Mouse (Mus musculus) olfactory bulb, adult 2 months (tissue): ENCODE measurements around the gene Ncapd3. TPM values are rescaled to one million over a fixed set of nuclear protein-coding genes. Genes with fewer than 3 reads are reported as not detected.

Source experiments
- H3K27ac ChIP-seq: fragments of 200-500 bp; 2 replicates; pipeline ENCODE4 v1.5.1; 2012; ENCODE audit warnings: low read depth, low read length; ENCODE audit not compliant: insufficient read depth
- H3K4me1 ChIP-seq: fragments of 200-500 bp; 2 replicates; pipeline ENCODE4 v1.6.1; 2012; ENCODE audit warnings: low read length; ENCODE audit not compliant: control insufficient read depth, insufficient read depth
- H3K4me3 ChIP-seq: fragments of 200-500 bp; 2 replicates; pipeline ENCODE4 v1.5.1; 2012; ENCODE audit warnings: mild to moderate bottlenecking, low read depth, low read length, moderate library complexity; ENCODE audit not compliant: insufficient read depth
- CTCF ChIP-seq: fragments of 200-500 bp; IDR thresholded peaks from 2 replicates; pipeline ENCODE4 v1.5.1; 2012; ENCODE audit warnings: low read depth, mild to moderate bottlenecking, low read length, moderate library complexity; ENCODE audit not compliant: insufficient read depth
- POLR2A ChIP-seq: fragments of 200-500 bp; IDR thresholded peaks from 2 replicates; pipeline ENCODE4 v1.6.1; 2012; ENCODE audit warnings: mild to moderate bottlenecking, low read depth, low read length, moderate library complexity; ENCODE audit not compliant: insufficient read depth
- WGBS: fragments of 180-500 bp; shearing (Covaris S2); methylation state at CpG from one replicate; pipeline ENCODE4 v1.1.7; 2018; 5-methylcytosine and 5-hydroxymethylcytosine counted together
- polyA plus RNA-seq: library from polyadenylated mRNA; stranded (reverse); fragments of >200 nt; gene quantifications from 2 replicates; pipeline ENCODE4 v1.2.4, GENCODE M21; 2012; ENCODE audit warnings: low replicate concordance; ENCODE audit not compliant: missing spikeins, insufficient read depth, insufficient read length

Ncapd3 gene
- polyA plus RNA-seq, 1 experiment = 124 TPM

GRCm38 (mm10) chr9:27106081-27106480 is 76.1 kb downstream of the Ncapd3 start:
- TF ChIP-seq POLR2A = no peak
- no peak for TF ChIP-seq CTCF
- no peak overlapping the region for H3K27ac ChIP-seq
- H3K4me3 ChIP-seq = no peak overlapping the region
- peaks cover 15% of the 10 kb centered on the region for H3K4me1 ChIP-seq
- WGBS = 43% methylated on average over 1 of the region's 1 CpGs

GRCm38 (mm10) chr9:27108451-27108850 is 78.5 kb downstream of the Ncapd3 start:
- TF ChIP-seq POLR2A (no peak), CTCF (no peak)
- WGBS = 91% methylated on average over 4 of the region's 4 CpGs
- no peak overlapping the region for H3K27ac ChIP-seq
- H3K4me3 ChIP-seq = no peak overlapping the region
- H3K4me1 ChIP-seq = peaks cover 17% of the 10 kb centered on the region

- TF ChIP-seq POLR2A (no peak), CTCF (no peak)
- Histone ChIP-seq H3K4me3 (no peak overlapping the region), H3K4me1 (peaks cover 19% of the 10 kb centered on the region), H3K27ac (peak overlapping the region; percentile 33; the same call in 1 of the 2 replicates)
- 58% methylated on average over 22 of the region's 22 CpGs for WGBS
These were observed 79.8 kb downstream of the Ncapd3 start for GRCm38 (mm10) chr9:27109533-27110514.

- H3K4me3 ChIP-seq = no peak overlapping the region
- H3K27ac ChIP-seq = 0 out of 2 replicates have a peak overlapping the region, but pooled peaks have one; percentile 55
- no peak for TF ChIP-seq CTCF
- no peak for TF ChIP-seq POLR2A
- 28% methylated on average over 5 of the region's 5 CpGs for WGBS
- peaks cover 19% of the 10 kb centered on the region for H3K4me1 ChIP-seq
These were observed 80.7 kb downstream of the Ncapd3 start for GRCm38 (mm10) chr9:27110681-27111080.

- peaks cover 19% of the 10 kb centered on the region for H3K4me1 ChIP-seq
- no peak overlapping the region for H3K4me3 ChIP-seq
- peak overlapping the region; percentile 86; the same call in 1 of the 2 replicates for H3K27ac ChIP-seq
- WGBS = 45% methylated on average over 3 of the region's 3 CpGs
- TF ChIP-seq POLR2A (no peak), CTCF (no peak)
These were observed 81.8 kb downstream of the Ncapd3 start for GRCm38 (mm10) chr9:27111756-27112155.

GRCm38 (mm10) chr9:27121254-27121653 is 91.3 kb downstream of the Ncapd3 start:
- peaks cover 2% of the 10 kb centered on the region for H3K4me1 ChIP-seq
- TF ChIP-seq CTCF (no peak), POLR2A (no peak)
- no peak overlapping the region for H3K4me3 ChIP-seq
- no peak overlapping the region for H3K27ac ChIP-seq
- WGBS = 78% methylated on average over 9 of the region's 9 CpGs

- TF ChIP-seq POLR2A (no peak), CTCF (no peak)
- H3K27ac ChIP-seq = no peak overlapping the region
- WGBS = 95% methylated on average over 4 of the region's 4 CpGs
- peaks cover 2% of the 10 kb centered on the region for H3K4me1 ChIP-seq
- H3K4me3 ChIP-seq = no peak overlapping the region
These were observed 92.1 kb downstream of the Ncapd3 start for GRCm38 (mm10) chr9:27122076-27122475.

- Histone ChIP-seq H3K4me1 (peaks cover 2% of the 10 kb centered on the region), H3K4me3 (no peak overlapping the region), H3K27ac (no peak overlapping the region)
- 53% methylated on average over 4 of the region's 4 CpGs for WGBS
- TF ChIP-seq CTCF = no peak
- TF ChIP-seq POLR2A = no peak
These were observed 93.0 kb downstream of the Ncapd3 start for GRCm38 (mm10) chr9:27122963-27123362.

GRCm38 (mm10) chr9:27123947-27124346 is 94.0 kb downstream of the Ncapd3 start:
- Histone ChIP-seq H3K27ac (no peak overlapping the region), H3K4me3 (no peak overlapping the region), H3K4me1 (peaks cover 2% of the 10 kb centered on the region)
- no peak for TF ChIP-seq POLR2A
- TF ChIP-seq CTCF = no peak
- 55% methylated on average over 2 of the region's 2 CpGs for WGBS
